In genomic region chr10:59131926-59132628, GRCm38 (mm10) we compare ENCODE assay signal across 10 mouse cellular contexts.
DNase-seq lines count a peak whose midpoint lies in the region; ATAC-seq lines count a peak whose summit lies in the region.
"Had no signal": no experiment of that assay in that cellular context is flagged by ENCODE, and none has a peak within 500 bp of the region (broad histone marks: within the 10 kb centered on the region; RNA-seq: fewer than 3 reads in every experiment).

No protein-coding gene starts in this region.

- no peak overlapping the region for H3K4me3 ChIP-seq in intestine, embryonic 14.5 days (ENCODE audit: low read depth, low read length)
- H3K4me3 ChIP-seq in intestine, embryonic 16.5 days (ENCODE audit: low read length), result no peak overlapping the region

- H3K36me3 ChIP-seq in intestine, embryonic 14.5 days (ENCODE audit: control insufficient read depth, insufficient read depth, low read length), result no peaks in the 10 kb centered on the region
- no peaks in the 10 kb centered on the region for H3K36me3 ChIP-seq in intestine, embryonic 16.5 days (ENCODE audit: control insufficient read depth, insufficient read depth, low read length)

- H3K27me3 ChIP-seq in intestine, embryonic 14.5 days (replicated peaks; ENCODE audit: control insufficient read depth, insufficient read depth, low read length), result no peaks in the 10 kb centered on the region
- no peaks in the 10 kb centered on the region for H3K27me3 ChIP-seq in intestine, embryonic 16.5 days (replicated peaks; ENCODE audit: control insufficient read depth, insufficient read depth, low read length)

- no peak for ATAC-seq in intestine, embryonic 14.5 days (replicated peaks; ENCODE audit: low FRiP score, low TSS enrichment, low read depth)
- ATAC-seq in intestine, embryonic 16.5 days, result no peak

- H3K9ac ChIP-seq in intestine, embryonic 14.5 days (ENCODE audit: low read length), result no peak overlapping the region
- no peak overlapping the region for H3K9ac ChIP-seq in intestine, embryonic 16.5 days (ENCODE audit: low read depth, low read length)

- no peak overlapping the region for H3K27ac ChIP-seq in intestine, embryonic 14.5 days (ENCODE audit: low read depth)
- H3K27ac ChIP-seq in intestine, embryonic 16.5 days (ENCODE audit: low read length), result no peak overlapping the region

- DNase-seq in intestine, embryonic 14.5 days (ENCODE audit: low spot score), result peak; percentile 57
- DNase-seq in forelimb bud, embryonic 11.5 days (ENCODE audit: low read depth, low spot score), result peak; percentile 55
- peak; percentile 66 for DNase-seq in lung, postnatal 10 days
- DNase-seq in thymus, postnatal 10 days (ENCODE audit: low spot score in 2 of 2), result peak; percentile 9 to 22
- DNase-seq in cerebellum, adult 11 months, result no peak
- no peak for DNase-seq in neural tube, embryonic 10.5 days (ENCODE audit: extremely low spot score, low spot score)
- DNase-seq: kidney, postnatal 25 days; left cerebral cortex, postnatal 4 days had no signal

- 0 out of 2 replicates have a peak, but pooled peaks cover 6% of the 10 kb centered on the region for H3K4me1 ChIP-seq in intestine, embryonic 14.5 days (replicated peaks; ENCODE audit: control insufficient read depth, insufficient read depth, low read length)
- H3K4me1 ChIP-seq in intestine, embryonic 16.5 days (ENCODE audit: control insufficient read depth, insufficient read depth, low read length), result peaks cover 4% of the 10 kb centered on the region; the same call in 1 of the 2 replicates

- H3K9me3 ChIP-seq in intestine, embryonic 14.5 days (ENCODE audit: control insufficient read depth, low read length), result no peaks in the 10 kb centered on the region
- no peaks in the 10 kb centered on the region for H3K9me3 ChIP-seq in intestine, embryonic 16.5 days (ENCODE audit: control insufficient read depth, low read length)

- 46% methylated on average over 20 of the region's 20 CpGs for WGBS in intestine, embryonic 14.5 days
- WGBS in intestine, embryonic 16.5 days, result 52% methylated on average over 20 of the region's 20 CpGs

- H3K4me2 ChIP-seq in intestine, embryonic 14.5 days (ENCODE audit: low read length), result no peak overlapping the region
- H3K4me2 ChIP-seq in intestine, embryonic 16.5 days (ENCODE audit: low read depth, low read length), result no peak overlapping the region
- H3K4me2 ChIP-seq: heart, embryonic 11.5 days had no signal

Comparison
In these comparisons a context has a peak if more than half of its experiments do, and no peak if none do; other contexts are left out.
1. DNase-seq: peak in intestine, embryonic 14.5 days (single experiment), forelimb bud, embryonic 11.5 days (single experiment), lung, postnatal 10 days (single experiment) and thymus, postnatal 10 days (2 of 2); none in cerebellum, adult 11 months (single experiment) and neural tube, embryonic 10.5 days (single experiment).